Mouse (Mus musculus): Measurements from ENCODE around the gene Olfr800.

Gene Olfr800

DNA sequence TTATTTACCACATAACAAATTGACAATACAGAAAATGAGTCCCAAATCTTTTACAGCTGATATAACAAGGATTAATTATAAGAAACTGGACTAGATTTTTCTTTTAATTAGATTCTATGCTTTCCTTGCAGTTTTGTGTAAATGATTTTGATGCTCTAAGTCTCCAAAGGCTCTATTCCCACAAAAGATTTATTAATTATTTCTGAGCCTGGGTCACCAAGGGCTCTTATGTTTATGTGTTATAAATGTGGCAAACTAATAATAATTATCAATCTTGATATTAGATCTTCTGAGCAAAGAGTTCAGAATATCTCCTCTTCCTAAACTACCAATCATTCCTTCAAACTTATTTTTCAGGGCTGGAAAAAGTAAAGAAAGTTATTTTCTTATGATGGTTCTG lies at the start of gene Olfr800:
Gene Olfr800 (plus strand): TSS at position 301 of the 400 bp plus-strand sequence.
- no peak for DNase-seq (ENCODE audit: low read depth, low spot score)

DNA sequence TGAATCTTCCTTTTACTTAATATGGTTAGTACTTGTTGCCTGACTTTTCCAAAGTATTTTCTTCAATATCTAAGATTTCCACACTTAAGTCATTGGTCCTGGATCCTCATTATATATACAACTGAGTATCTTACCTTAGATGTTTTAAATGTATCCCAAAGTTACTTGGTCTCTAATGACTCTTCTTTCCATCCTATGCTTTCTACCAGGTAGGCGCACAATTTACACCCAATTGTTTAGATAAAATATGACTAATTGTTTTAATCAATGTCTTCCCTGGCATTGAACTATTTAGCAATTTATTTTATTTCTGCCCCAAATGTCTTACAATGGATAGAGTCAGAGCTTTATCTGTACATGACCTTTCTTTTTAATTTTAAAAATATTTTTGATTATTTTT lies 45.0 kb upstream of the Olfr800 start, which contains the start of gene Olfr796:
Gene Olfr796 (minus strand): TSS at position 101 of the 400 bp plus-strand sequence.
- DNase-seq (ENCODE audit: low read depth, low spot score): no peak

DNA sequence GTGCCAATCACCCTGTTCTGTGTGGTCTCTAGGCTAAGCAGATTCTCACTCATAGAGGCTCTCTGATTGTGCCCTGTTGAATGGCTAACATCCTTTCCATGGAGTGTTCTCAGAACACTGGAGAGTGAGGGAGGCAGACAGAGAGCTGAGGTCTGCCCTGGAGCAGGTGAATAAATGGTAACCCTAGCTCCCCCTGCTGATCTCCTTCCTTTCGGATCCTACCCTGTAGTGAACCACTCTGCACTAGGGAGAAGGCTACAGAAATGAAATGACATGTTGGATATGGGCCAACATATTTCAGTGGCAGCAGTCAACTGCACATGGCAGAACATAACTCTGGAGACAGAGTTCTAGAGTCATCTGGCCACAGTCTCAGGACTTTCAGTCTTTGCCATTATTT lies 35.8 kb upstream of the Olfr800 start:
- DNase-seq (ENCODE audit: low read depth, low spot score): no peak

DNA sequence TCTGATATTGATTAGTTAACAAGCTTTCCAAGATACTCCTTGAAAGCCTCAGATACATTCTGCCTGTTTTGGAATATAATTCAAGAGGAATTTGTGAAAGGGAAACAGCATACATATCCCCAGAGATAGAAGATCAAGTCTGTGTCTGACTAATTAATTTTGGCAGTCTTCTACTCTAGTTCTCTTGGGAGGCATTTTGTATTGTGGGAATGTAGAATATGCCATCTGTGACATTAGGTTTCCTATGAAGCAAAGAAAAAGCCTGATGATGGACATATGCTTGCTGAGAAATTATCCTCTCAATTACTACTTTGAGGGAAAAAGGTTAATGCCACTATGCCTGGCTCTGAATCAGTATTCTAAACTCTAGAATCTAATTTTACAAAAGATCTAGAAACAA lies 34.2 kb upstream of the Olfr800 start:
- peak; percentile 1 for DNase-seq (ENCODE audit: low read depth, low spot score)

DNA sequence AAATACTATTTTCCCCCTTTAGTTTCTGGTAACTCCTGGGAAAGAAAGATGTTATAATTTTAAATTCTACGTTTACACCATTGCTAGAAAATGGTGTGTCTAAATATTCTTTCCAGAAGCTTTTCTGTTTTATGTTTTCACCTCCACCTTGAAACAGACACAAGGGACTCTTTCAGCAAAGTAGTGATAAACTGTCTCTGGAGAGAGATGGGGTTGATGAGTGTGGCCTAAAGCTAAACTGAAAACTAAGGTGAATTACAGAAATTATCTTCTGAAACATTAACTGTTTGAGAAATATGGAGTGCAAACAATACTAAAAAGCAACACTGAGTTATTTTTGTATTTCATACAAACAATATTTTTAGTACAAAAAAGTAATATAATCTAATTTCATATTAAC lies 29.7 kb upstream of the Olfr800 start, which contains the start of gene Olfr798:
Gene Olfr798 (minus strand): TSS at position 101 of the 400 bp plus-strand sequence.
- DNase-seq (ENCODE audit: low read depth, low spot score): no peak

DNA sequence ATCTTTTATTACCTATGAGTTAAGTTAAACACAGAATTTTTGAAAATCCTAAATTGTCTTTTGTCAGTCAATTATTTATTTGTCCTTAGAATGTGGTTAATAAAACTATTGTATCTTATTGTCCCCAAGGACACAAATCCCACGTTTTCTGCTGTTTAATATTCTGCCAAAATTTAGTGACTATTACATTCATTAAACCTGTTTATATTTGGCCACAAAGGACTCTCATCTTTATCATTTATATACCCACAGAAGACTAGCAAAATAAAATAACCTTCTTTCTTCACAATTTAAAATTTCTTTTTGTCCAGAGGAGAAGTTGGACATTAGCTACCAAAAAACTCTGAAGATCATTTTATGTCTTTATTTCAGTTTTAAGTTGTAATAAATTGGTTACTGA lies 20.3 kb upstream of the Olfr800 start, which contains the start of gene Olfr799:
Gene Olfr799 (plus strand): TSS at position 301 of the 400 bp plus-strand sequence.
- DNase-seq (ENCODE audit: low read depth, low spot score): no peak

DNA sequence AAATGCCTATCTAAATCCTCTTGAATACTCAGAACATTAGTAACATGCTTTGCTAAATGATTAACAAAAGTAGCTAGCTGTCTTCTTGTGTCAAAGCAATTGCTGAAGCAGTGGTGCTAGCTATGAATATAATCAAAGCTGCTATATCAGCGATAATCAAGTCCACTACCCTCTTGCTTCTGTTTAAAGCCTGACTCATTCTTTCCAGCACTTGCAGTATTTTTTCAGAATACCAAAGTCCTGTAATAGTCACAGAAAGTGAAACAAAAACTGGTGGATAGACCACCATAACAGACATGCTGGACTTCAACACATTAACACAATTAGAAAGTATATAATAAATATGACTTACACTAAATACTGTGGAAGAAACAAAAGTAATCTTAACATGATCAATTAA lies 5.7 kb upstream of the Olfr800 start:
- DNase-seq (ENCODE audit: low read depth, low spot score): no peak

DNA sequence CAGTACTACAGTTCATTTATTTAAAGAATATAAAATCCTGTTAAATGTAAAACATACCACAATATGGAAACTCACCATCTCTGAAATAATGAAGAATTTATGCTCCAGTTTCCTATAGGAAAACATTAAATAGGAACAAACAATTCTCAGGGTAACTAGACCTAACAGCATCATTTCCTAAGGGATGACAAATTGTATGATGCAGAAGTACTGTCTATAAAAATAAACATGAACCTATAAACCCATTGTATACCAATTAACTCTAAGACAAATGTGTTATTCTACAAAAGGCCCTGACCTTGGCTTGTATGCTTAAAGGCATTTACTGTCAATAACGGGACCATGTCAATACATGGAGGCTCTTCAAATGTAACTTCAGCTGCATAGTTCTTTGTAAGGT lies 16.3 kb downstream of the Olfr800 start, which contains the start of gene Olfr801:
Gene Olfr801 (minus strand): TSS at position 101 of the 400 bp plus-strand sequence.
- no peak for DNase-seq (ENCODE audit: low read depth, low spot score)

DNA sequence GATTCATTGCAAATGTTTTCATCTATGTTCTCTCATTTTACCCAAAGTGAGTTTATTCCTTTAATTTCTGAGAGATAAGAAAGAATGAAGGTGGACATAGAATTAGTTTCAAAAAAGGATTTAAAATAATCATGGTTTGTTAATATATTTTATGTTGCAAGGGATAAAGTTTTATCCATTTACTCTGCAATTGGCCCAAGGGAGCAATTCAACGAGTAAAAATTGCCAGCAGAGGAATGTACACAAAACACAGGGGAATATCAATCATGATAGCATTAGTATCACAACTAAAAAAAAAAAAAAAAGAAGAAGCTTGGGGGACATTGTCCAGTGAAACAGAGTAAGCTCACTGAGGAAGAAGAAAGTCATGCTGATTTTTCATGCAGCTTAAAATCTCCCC lies 30.6 kb downstream of the Olfr800 start, which contains the start of gene Olfr802:
Gene Olfr802 (minus strand): TSS at position 101 of the 400 bp plus-strand sequence.
- DNase-seq (ENCODE audit: low read depth, low spot score): no peak

DNA sequence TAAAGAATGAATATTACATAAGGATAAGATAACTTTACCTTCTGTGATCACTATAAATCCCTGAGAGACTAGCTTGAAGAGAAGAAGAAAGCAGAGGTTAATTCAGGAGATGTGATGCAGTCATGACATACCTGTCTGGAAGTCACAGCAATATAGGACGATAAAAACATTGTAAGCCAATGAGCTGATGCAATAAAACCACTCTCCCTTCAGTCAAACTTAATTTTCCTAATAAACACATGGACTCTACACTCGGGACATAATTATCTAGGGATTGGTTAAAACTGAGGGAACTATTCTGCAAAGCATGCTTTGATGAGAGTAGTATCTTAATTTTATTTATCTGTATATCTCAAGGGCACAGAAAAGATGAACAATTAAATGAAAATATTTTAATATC lies 36.7 kb downstream of the Olfr800 start, which contains the start of gene Olfr803:
Gene Olfr803 (minus strand): TSS at position 101 of the 400 bp plus-strand sequence.
- DNase-seq (ENCODE audit: low read depth, low spot score): no peak

DNA sequence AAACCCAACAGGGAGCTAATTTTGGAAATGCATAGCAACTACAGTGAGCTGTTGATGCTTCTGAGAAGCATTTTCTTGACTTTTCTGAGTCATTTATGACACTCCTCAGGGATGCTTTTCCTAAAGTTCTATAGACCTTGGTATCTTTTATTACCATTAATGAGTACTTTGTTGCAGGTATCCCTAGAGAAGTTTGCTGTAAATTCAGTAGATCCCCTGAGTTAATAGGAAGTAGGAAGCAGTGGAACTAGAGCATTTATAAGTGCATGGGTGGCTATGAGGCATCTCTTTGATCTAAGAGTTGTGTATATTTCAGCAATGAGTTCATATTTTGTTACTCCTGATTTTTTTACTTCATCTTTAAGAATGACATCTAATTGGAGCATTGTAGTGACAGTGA lies 45.4 kb downstream of the Olfr800 start, which contains the start of gene Olfr804:
Gene Olfr804 (plus strand): TSS at position 301 of the 400 bp plus-strand sequence.
- no peak for DNase-seq (ENCODE audit: low read depth, low spot score)
